Mouse (Mus musculus) embryo, embryonic 11.5 days (tissue): ENCODE results near the gene Klhl23.
"Not testable (repeated sequence)": the region's sequence is repeated elsewhere in the genome, so short reads cannot be mapped to it uniquely, and the experiment has no call there.

Experiments used
- DNase-seq: peaks from one replicate; pipeline ENCODE4 v3.0.0-alpha.2; 2012; ENCODE audit warnings: low read depth, low spot score

Gene Klhl23

GRCm38 (mm10) chr2:69821711-69822110 lies at the start of gene Klhl23:
Klhl23 (plus strand) TSS chr2:69821944.
- DNase-seq = no peak

GRCm38 (mm10) chr2:69773331-69773730 lies 48.4 kb upstream of the Klhl23 start:
- no peak for DNase-seq

GRCm38 (mm10) chr2:69777985-69778835 lies 43.5 kb upstream of the Klhl23 start:
- DNase-seq = no peak

- DNase-seq = no peak
Measured at GRCm38 (mm10) chr2:69778836-69779177, 42.9 kb upstream of the Klhl23 start.

GRCm38 (mm10) chr2:69788974-69789373 lies 32.8 kb upstream of the Klhl23 start:
- no peak for DNase-seq

- DNase-seq = peak; percentile 98
Measured at GRCm38 (mm10) chr2:69789429-69790069, 32.2 kb upstream of the Klhl23 start, which contains the start of the genes Ccdc173 and Phospho2. Ccdc173 (minus strand) TSS chr2:69789575. Phospho2 (plus strand) TSS chr2:69789623.

- peak; percentile 75 for DNase-seq
Measured at GRCm38 (mm10) chr2:69790285-69790684, 31.5 kb upstream of the Klhl23 start.

- no peak for DNase-seq
Measured at GRCm38 (mm10) chr2:69790722-69791121, 31.0 kb upstream of the Klhl23 start.

- DNase-seq = no peak
Measured at GRCm38 (mm10) chr2:69802911-69803312, 18.8 kb upstream of the Klhl23 start.

GRCm38 (mm10) chr2:69803756-69804155 lies 18.0 kb upstream of the Klhl23 start:
- no peak for DNase-seq

GRCm38 (mm10) chr2:69804663-69805062 lies 17.1 kb upstream of the Klhl23 start:
- not testable (repeated sequence) for DNase-seq

- no peak for DNase-seq
Measured at GRCm38 (mm10) chr2:69810169-69810568, 11.6 kb upstream of the Klhl23 start.

GRCm38 (mm10) chr2:69811349-69811748 lies 10.4 kb upstream of the Klhl23 start:
- not testable (repeated sequence) for DNase-seq

- DNase-seq = no peak
Measured at GRCm38 (mm10) chr2:69816575-69816974, 5.2 kb upstream of the Klhl23 start.

GRCm38 (mm10) chr2:69818350-69819085 lies 3.2 kb upstream of the Klhl23 start:
- no peak for DNase-seq

GRCm38 (mm10) chr2:69820201-69820600 lies 1.5 kb upstream of the Klhl23 start:
- no peak for DNase-seq

- DNase-seq = peak; percentile 42
Measured at GRCm38 (mm10) chr2:69822361-69823128, 801 bp downstream of the Klhl23 start.

GRCm38 (mm10) chr2:69823129-69823677 lies 1.5 kb downstream of the Klhl23 start:
- no peak for DNase-seq

GRCm38 (mm10) chr2:69825898-69826297 lies 4.2 kb downstream of the Klhl23 start:
- no peak for DNase-seq

- no peak for DNase-seq
Measured at GRCm38 (mm10) chr2:69826380-69826779, 4.6 kb downstream of the Klhl23 start.

- DNase-seq = no peak
Measured at GRCm38 (mm10) chr2:69828031-69828430, 6.3 kb downstream of the Klhl23 start.
